Mouse (Mus musculus) myocyte (in vitro differentiated cells): ENCODE results near the gene Olfr675. TPM values are rescaled to one million over a fixed set of nuclear protein-coding genes. Genes with fewer than 3 reads are reported as not detected.
"Not testable (repeated sequence)": the region's sequence is repeated elsewhere in the genome, so short reads cannot be mapped to it uniquely, and the experiment has no call there.

Experiments
- H3K27me3 ChIP-seq: one replicate; pipeline ENCODE4 v1.6.1; 2011; ENCODE audit not compliant: control insufficient read depth, insufficient read depth, insufficient read length
- H3K36me3 ChIP-seq: one replicate; pipeline ENCODE4 v1.6.1; 2011; ENCODE audit not compliant: control insufficient read depth, insufficient read depth
- H3K4me2 ChIP-seq: one replicate; pipeline ENCODE4 v1.6.1; 2011; ENCODE audit warnings: low read depth, control low read depth
- H3K4me3 ChIP-seq: one replicate; pipeline ENCODE4 v1.5.1; 2011; ENCODE audit warnings: mild to moderate bottlenecking, control low read depth, moderate library complexity
- H3K79me2 ChIP-seq: one replicate; pipeline ENCODE4 v1.6.1; 2011; ENCODE audit not compliant: control insufficient read depth, insufficient read depth
- H3ac ChIP-seq: one replicate; pipeline ENCODE4 v1.6.1; 2011; ENCODE audit not compliant: control insufficient read depth, insufficient read length
- CEBPB ChIP-seq: IDR thresholded peaks from 2 replicates; pipeline ENCODE4 v1.6.1; 2011; ENCODE audit warnings: mild to moderate bottlenecking, moderate library complexity; ENCODE audit not compliant: poor library complexity, insufficient read depth, severe bottlenecking
- E2F4 ChIP-seq: IDR thresholded peaks from one replicate; pipeline ENCODE4 v1.6.1; 2011; ENCODE audit warnings: mild to moderate bottlenecking, control low read depth, moderate library complexity; ENCODE audit not compliant: insufficient read depth
- MAX ChIP-seq: IDR thresholded peaks from one replicate; pipeline ENCODE4 v1.6.1; 2011; ENCODE audit warnings: low read depth, mild to moderate bottlenecking, control low read depth
- MYOD1 ChIP-seq, 3 experiments: IDR thresholded peaks; one replicate each; pipeline ENCODE4 v1.6.1; 2011; ENCODE audit warnings: control low read depth in 2 of 3, low read depth in 2 of 3, mild to moderate bottlenecking in 2 of 3, moderate library complexity in 1 of 3; ENCODE audit not compliant: insufficient read length in 2 of 3, control insufficient read depth in 1 of 3
- MYOG ChIP-seq, 3 experiments: IDR thresholded peaks; one replicate each; pipeline ENCODE4 v1.6.1; 2011; ENCODE audit warnings: control low read depth in 2 of 3, low read depth in 2 of 3, mild to moderate bottlenecking in 2 of 3; ENCODE audit not compliant: insufficient read length in 2 of 3, control insufficient read depth in 1 of 3, insufficient read depth in 1 of 3
- POLR2A ChIP-seq: IDR thresholded peaks from one replicate; pipeline ENCODE4 v1.6.1; 2011; ENCODE audit warnings: low read depth, mild to moderate bottlenecking, control low read depth, moderate library complexity; ENCODE audit not compliant: insufficient read length
- POLR2AphosphoS2 ChIP-seq: IDR thresholded peaks from one replicate; pipeline ENCODE4 v1.6.1; 2011; ENCODE audit warnings: low read depth, control low read depth; ENCODE audit not compliant: insufficient read length
- REST ChIP-seq: IDR thresholded peaks from one replicate; pipeline ENCODE4 v1.6.1; 2011; ENCODE audit warnings: mild to moderate bottlenecking, control low read depth, moderate library complexity; ENCODE audit not compliant: insufficient read depth, insufficient read length
- SRF ChIP-seq: IDR thresholded peaks from one replicate; pipeline ENCODE4 v1.6.1; 2011; ENCODE audit warnings: low read depth; ENCODE audit not compliant: control insufficient read depth, insufficient read length
- TCF12 ChIP-seq: IDR thresholded peaks from one replicate; pipeline ENCODE4 v1.6.1; 2011; ENCODE audit warnings: mild to moderate bottlenecking, control low read depth; ENCODE audit not compliant: poor library complexity, insufficient read depth, severe bottlenecking
- TCF3 ChIP-seq: IDR thresholded peaks from one replicate; pipeline ENCODE4 v1.6.1; 2011; ENCODE audit warnings: low read depth, control low read depth; ENCODE audit not compliant: insufficient read length
- USF1 ChIP-seq: IDR thresholded peaks from one replicate; pipeline ENCODE4 v1.6.1; 2011; ENCODE audit warnings: low read depth, mild to moderate bottlenecking, control low read depth, moderate library complexity
- polyA plus RNA-seq: library from polyadenylated mRNA; unstranded; fragments of >200 nt; fragmentation: generic; extraction: Trizol; gene quantifications from one replicate; pipeline ENCODE4 v1.2.1, GENCODE M21; 2012; ENCODE audit warnings: missing spikeins

Olfr675 gene
- polyA plus RNA-seq, 1 experiment: not detected

DNA sequence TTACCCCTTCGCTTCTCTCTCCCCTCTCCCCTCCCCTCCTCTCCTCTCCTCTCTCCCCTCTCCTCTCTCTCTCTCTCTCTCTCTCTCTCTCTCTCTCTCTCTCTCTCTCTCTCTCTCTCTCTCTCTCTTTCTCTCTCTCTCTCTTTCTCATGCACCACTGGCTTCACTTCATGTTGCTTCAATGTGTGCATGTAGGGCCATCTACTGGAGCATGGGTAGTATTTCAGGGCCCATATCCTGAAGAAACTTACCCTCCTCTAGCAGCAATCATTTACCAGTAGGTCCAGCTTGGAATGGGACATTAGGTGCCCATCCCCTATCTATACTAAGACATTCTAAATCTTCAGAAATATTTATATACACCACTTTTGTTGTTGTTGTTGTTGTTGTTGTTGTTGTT, 5.7 kb downstream of the Olfr675 start:
- no peak overlapping the region for H3K4me3 ChIP-seq
- no peaks in the 10 kb centered on the region for H3K36me3 ChIP-seq
- no peaks in the 10 kb centered on the region for H3K27me3 ChIP-seq
- no peak overlapping the region for H3ac ChIP-seq
- H3K4me2 ChIP-seq: no peak overlapping the region
- TF ChIP-seq MAX (no peak), POLR2A (no peak), USF1 (no peak), SRF (no peak), REST (no peak), E2F4 (no peak), MYOD1 (IDR thresholded peaks at IDR 0.05; ENCODE audit: control insufficient read depth in 1 of 3, insufficient read length in 2 of 3, low read depth in 2 of 3) (no peak), TCF3 (no peak), TCF12 (no peak), POLR2AphosphoS2 (no peak), CEBPB (no peak), MYOG (IDR thresholded peaks at IDR 0.05; ENCODE audit: control insufficient read depth in 1 of 3, insufficient read depth in 1 of 3, insufficient read length in 2 of 3, low read depth in 2 of 3) (no peak)
- H3K79me2 ChIP-seq: no peaks in the 10 kb centered on the region

DNA sequence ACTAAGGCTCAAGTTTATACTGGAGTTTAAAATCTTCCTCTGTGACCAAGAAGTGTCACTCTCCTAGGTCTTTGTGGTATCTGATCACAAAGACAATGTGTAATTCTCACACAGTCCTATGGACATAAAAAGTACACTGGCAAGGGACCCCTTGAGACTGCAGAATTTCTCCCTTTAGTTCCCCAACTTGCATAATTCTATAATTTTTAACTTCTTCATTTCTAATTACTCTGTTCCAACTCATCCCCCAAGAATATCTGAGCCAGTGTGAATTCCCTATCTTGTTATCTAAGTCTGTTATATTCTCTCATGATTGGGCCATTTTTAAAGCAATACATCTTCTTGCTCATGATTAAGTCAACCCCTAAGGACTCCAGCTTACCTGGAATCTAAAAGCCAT, 26.3 kb downstream of the Olfr675 start, which contains the start of gene Olfr672:
Olfr672 (minus strand) TSS at position 101 of the 400 bp plus-strand sequence.
- TF ChIP-seq MYOG (IDR thresholded peaks at IDR 0.05; ENCODE audit: control insufficient read depth in 1 of 3, insufficient read depth in 1 of 3, insufficient read length in 2 of 3, low read depth in 2 of 3) (no peak), USF1 (no peak), POLR2A (no peak), TCF3 (no peak), MYOD1 (IDR thresholded peaks at IDR 0.05; ENCODE audit: control insufficient read depth in 1 of 3, insufficient read length in 2 of 3, low read depth in 2 of 3) (no peak), POLR2AphosphoS2 (no peak), E2F4 (no peak), SRF (no peak), MAX (no peak), TCF12 (no peak), CEBPB (no peak)
- H3K36me3 ChIP-seq: no peaks in the 10 kb centered on the region
- H3K79me2 ChIP-seq: no peaks in the 10 kb centered on the region
- no peaks in the 10 kb centered on the region for H3K27me3 ChIP-seq
- H3K4me2 ChIP-seq: no peak within 1 kb of the TSS
- no peak within 1 kb of the TSS for H3ac ChIP-seq
- no peak within 1 kb of the TSS for H3K4me3 ChIP-seq

DNA sequence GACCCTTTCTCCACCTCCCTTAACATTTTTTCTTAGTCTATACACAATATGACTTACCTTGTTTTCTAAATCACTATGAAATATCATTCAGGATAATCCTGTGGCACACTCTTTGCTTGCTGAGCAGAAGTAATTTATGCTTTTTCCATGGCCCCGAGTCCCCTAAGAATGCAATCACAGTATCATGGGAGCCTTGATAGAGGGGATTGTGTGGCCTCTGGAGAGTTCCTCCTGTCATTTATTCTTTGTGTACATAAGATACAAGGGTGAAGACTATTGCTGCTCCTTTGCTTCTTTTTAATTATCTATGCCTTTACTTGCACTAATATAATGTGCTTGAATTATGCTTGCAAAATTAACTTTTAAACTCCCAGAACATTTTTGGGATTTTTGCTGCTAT, 49.2 kb downstream of the Olfr675 start, which contains the start of gene Olfr671:
Olfr671 (minus strand) TSS at position 101 of the 400 bp plus-strand sequence.
- Histone ChIP-seq H3K79me2 (no peaks in the 10 kb centered on the region), H3K36me3 (no peaks in the 10 kb centered on the region), H3K4me2 (no peak within 1 kb of the TSS), H3K4me3 (no peak within 1 kb of the TSS), H3ac (no peak within 1 kb of the TSS), H3K27me3 (no peaks in the 10 kb centered on the region)
- TF ChIP-seq MYOD1 (IDR thresholded peaks at IDR 0.05; ENCODE audit: control insufficient read depth in 1 of 3, insufficient read length in 2 of 3, low read depth in 2 of 3): no peak
- no peak for TF ChIP-seq MAX
- no peak for TF ChIP-seq USF1
- TF ChIP-seq CEBPB: no peak
- TF ChIP-seq MYOG (IDR thresholded peaks at IDR 0.05; ENCODE audit: control insufficient read depth in 1 of 3, insufficient read depth in 1 of 3, insufficient read length in 2 of 3, low read depth in 2 of 3): no peak
- no peak for TF ChIP-seq TCF12
- no peak for TF ChIP-seq POLR2AphosphoS2
- TF ChIP-seq SRF: no peak
- no peak for TF ChIP-seq TCF3
- no peak for TF ChIP-seq E2F4
- TF ChIP-seq POLR2A: no peak
- TF ChIP-seq REST: no peak

DNA sequence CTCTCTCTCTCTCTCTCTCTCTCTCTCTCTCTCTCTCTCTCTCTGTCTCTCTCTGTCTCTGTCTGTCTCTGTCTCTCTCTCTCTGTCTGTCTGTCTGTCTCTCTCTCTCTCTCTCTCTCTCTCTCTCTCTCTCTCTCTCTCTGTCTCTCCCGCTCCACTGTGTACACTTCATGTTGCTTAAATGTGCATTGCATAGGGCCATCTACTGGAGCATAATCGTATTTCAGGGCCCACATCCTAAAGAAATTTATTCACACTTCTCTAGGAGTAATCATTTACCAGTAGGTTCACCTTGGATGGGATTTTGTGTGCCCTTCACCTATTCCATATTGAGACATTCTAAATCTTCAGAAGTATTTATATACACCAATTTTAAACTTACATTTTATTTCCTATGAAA, 55.8 kb downstream of the Olfr675 start:
- H3K79me2 ChIP-seq, H3K4me3 ChIP-seq, H3ac ChIP-seq, H3K36me3 ChIP-seq, H3K4me2 ChIP-seq, H3K27me3 ChIP-seq: not testable (repeated sequence)

Other genes starting within 250 kb of the Olfr675 start
- 0.20 TPM for gene Usp17lb, start 185.9 kb downstream of the Olfr675 start, polyA plus RNA-seq
- 5.3 TPM for gene Usp17la, start 171.5 kb downstream of the Olfr675 start, polyA plus RNA-seq
- gene Olfr665, start 150.4 kb downstream of the Olfr675 start, polyA plus RNA-seq: not detected
- gene Olfr666, start 132.5 kb downstream of the Olfr675 start, polyA plus RNA-seq: not detected
- not detected for gene Olfr667, start 107.0 kb downstream of the Olfr675 start, polyA plus RNA-seq
- gene Olfr668, start 100.4 kb downstream of the Olfr675 start, polyA plus RNA-seq: not detected
- not detected for gene Olfr669, start 94.2 kb downstream of the Olfr675 start, polyA plus RNA-seq
- not detected for gene Olfr670, start 65.8 kb downstream of the Olfr675 start, polyA plus RNA-seq
- not detected for gene Olfr671, start 49.3 kb downstream of the Olfr675 start, polyA plus RNA-seq
- gene Olfr672, start 26.4 kb downstream of the Olfr675 start, polyA plus RNA-seq: not detected
- not detected for gene Olfr676, start 4.2 kb upstream of the Olfr675 start, polyA plus RNA-seq
- gene Olfr677, start 22.9 kb upstream of the Olfr675 start, polyA plus RNA-seq: not detected
- gene Olfr678, start 36.0 kb upstream of the Olfr675 start, polyA plus RNA-seq: not detected
- not detected for gene Olfr679, start 52.7 kb upstream of the Olfr675 start, polyA plus RNA-seq
- not detected for gene Olfr680-ps1, start 64.4 kb upstream of the Olfr675 start, polyA plus RNA-seq
- gene Olfr681, start 88.4 kb upstream of the Olfr675 start, polyA plus RNA-seq: not detected
- gene Olfr683, start 118.6 kb upstream of the Olfr675 start, polyA plus RNA-seq: not detected
- gene Olfr684, start 135.2 kb upstream of the Olfr675 start, polyA plus RNA-seq: not detected
- not detected for gene Olfr685, start 157.6 kb upstream of the Olfr675 start, polyA plus RNA-seq
- gene Olfr686, start 179.0 kb upstream of the Olfr675 start, polyA plus RNA-seq: not detected